Mouse (Mus musculus) CH12.LX (cell line): ENCODE data around the gene Pla2g2c.

Source experiments
- BHLHE40 ChIP-seq: IDR thresholded peaks from 2 replicates; pipeline ENCODE4 v1.6.1; 2011; ENCODE audit warnings: mild to moderate bottlenecking, low read depth, low read length, improper control_type of control experiment
- CTCF ChIP-seq, 2 experiments: IDR thresholded peaks in 1 of 2; conservative IDR thresholded peaks in 1 of 2; 2 replicates each; pipeline ENCODE4 v1.5.1; 2011 to 2012; ENCODE audit warnings: low read depth in 2 of 2, low read length in 2 of 2, improper control_type of control experiment in 1 of 2, inconsistent platforms in 1 of 2, mild to moderate bottlenecking in 1 of 2, moderate library complexity in 1 of 2
- JUND ChIP-seq: conservative IDR thresholded peaks from 2 replicates; pipeline ENCODE4 v1.6.1; 2011; ENCODE audit warnings: low read depth, low read length, improper control_type of control experiment
- POLR2A ChIP-seq: IDR thresholded peaks from 2 replicates; pipeline ENCODE4 v1.6.1; 2011; ENCODE audit warnings: low read depth, mild to moderate bottlenecking, improper control_type of control experiment, low read length
- TBP ChIP-seq: conservative IDR thresholded peaks from 2 replicates; pipeline ENCODE4 v1.6.1; 2011; ENCODE audit warnings: low read depth, low read length, improper control_type of control experiment

GRCm38 (mm10) chr4:138716697-138717096 lies 7.9 kb upstream of the Pla2g2c start:
- no peak for TF ChIP-seq CTCF (conservative IDR thresholded peaks at IDR 0.05 in 1 of 2, IDR thresholded peaks at IDR 0.05 in 1 of 2; ENCODE audit: low read depth in 2 of 2, low read length in 2 of 2)
- no peak for TF ChIP-seq BHLHE40
- no peak for TF ChIP-seq JUND
- TF ChIP-seq TBP, result no peak
- no peak for TF ChIP-seq POLR2A
